Mouse (Mus musculus) gastrocnemius, postnatal 25 days (tissue): Measurements from ENCODE around the gene Itih1. TPM values are rescaled to one million over a fixed set of nuclear protein-coding genes. Genes with fewer than 3 reads are reported as not detected.

Experiments used
- DNase-seq: peaks from one replicate; pipeline ENCODE4 v3.0.0; 2022
- long read RNA-seq, 2 experiments: library from polyadenylated mRNA; stranded (forward); transcript quantifications; one replicate each; pipeline ENCODE4 v2.0.0; 2021
- total RNA-seq, 2 experiments: library from RNA; stranded (reverse); gene quantifications; 1 replicate in 1 of 2; 2 replicates in 1 of 2; pipeline ENCODE4 v1.2.3; 2021

Itih1 gene
- not detected for total RNA-seq
- long read RNA-seq, experiment 1 = 0 reads
- long read RNA-seq, experiment 2 = 0 reads

DNA sequence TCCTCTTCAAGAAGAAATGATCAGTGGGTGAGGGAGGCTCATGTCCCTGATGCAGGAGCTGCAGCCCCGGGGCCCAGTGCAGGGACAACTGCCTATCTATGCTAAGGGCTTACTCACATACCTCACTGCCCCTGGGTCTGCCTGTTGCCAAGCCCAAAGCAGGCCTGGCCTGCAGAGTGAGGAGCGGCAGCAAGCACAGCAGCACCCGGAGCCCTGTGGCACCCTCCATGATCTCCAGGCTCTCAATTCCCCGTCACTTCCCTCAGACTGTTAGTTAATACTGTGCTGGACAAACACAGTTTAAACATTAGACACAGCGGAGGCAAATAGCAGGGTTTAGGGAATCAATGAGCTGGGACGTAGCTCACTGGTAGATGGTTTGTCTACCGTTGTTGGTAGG lies at the start of gene Itih1:
Itih1 (minus strand) TSS at position 252 of the 400 bp plus-strand sequence.
- no peak for DNase-seq

DNA sequence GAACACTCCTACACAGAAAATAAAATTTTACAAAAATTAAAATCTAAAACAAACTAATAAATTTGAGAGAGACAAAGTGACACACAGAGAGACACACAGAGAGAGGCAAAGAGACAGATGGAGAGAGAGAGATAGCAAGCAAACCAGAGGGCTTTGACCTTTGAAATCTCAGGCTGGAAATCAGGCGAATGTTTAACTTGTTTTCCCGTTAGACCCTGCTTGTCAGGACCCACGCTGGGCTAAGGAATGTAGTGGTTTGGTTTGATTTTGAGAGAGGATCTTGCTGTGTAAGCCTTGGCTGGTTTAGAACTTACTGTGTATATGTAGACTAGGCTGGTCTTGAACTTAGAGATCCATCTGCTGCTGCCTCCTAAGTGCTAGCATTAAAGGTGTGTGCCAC lies 33.1 kb upstream of the Itih1 start:
- no peak for DNase-seq

DNA sequence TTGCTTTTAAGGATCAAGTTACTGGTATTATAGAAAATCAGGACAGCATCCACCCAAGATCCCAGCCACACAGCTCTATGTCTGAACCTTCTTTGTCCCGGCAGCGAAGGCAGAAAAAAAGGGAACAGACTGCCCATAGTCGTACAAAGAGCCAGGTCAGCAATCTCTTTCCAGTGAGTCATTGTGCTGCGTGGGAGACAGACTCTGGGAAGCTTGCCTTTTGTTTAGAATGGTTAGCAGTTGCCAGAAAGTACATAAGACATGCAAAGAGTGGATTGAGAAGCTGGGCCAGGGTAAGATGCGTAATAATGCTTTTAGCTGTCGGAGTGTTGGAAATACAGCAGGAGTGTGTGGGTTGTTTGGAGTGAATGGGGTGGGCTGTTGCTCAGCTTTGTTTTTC lies 31.1 kb upstream of the Itih1 start:
- peak; percentile 22 for DNase-seq

DNA sequence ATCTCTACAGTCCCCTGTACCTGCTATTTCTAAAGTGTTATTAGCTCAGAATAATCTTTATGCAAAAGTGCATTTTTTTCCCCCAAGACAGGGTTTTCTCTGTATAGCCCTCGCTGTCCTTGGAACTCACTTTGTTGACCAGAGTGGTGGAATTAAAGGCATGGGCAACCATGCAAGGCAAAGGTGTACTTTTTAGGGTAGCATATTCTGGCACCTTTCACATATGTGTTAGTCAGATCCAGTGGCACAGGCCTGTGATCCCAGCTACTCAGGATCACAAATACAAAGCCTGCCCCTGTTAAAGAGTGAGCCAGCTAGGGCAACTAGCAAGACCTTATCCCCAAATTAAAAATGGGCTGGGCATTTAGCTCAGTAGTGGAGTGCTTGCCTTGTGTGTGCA lies 17.3 kb upstream of the Itih1 start:
- no peak for DNase-seq

DNA sequence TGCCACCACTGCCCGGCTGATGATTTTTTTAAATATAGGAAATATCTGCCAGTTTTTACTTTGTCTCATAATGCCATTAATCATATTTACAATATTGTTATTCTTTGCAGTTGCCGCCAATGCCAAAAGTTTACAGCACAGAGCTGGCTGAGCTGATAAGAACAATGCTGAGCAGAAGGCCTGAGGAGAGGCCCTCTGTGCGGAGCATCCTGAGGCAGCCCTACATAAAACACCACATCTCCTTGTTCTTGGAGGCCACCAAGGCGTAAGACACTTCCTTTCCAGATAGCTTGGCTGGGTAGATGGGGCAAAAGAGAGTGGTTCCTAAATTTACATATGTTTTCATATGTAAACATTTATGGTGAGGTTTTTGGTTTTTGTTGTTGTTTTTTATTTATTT lies 15.9 kb upstream of the Itih1 start:
- DNase-seq = no peak

DNA sequence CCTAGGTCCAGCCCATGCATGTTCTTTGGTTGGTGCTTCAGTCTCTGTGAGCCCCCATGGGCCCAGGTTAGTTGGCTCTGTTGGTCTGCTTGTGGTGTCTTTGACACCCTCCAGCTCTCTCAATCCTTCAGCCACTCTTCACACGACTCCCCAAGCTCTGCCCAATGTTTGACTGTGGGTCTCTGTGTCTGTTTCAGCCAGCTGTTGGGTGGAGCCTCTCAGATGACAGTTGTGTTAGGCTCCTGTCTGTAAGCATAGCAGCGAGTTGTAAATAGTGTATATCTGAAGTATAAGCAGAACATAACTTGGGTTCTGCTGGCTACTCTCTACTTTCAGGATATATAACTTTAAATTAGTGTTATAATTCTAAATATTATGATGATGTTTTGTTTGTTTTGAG lies 15.4 kb upstream of the Itih1 start:
- DNase-seq = no peak

DNA sequence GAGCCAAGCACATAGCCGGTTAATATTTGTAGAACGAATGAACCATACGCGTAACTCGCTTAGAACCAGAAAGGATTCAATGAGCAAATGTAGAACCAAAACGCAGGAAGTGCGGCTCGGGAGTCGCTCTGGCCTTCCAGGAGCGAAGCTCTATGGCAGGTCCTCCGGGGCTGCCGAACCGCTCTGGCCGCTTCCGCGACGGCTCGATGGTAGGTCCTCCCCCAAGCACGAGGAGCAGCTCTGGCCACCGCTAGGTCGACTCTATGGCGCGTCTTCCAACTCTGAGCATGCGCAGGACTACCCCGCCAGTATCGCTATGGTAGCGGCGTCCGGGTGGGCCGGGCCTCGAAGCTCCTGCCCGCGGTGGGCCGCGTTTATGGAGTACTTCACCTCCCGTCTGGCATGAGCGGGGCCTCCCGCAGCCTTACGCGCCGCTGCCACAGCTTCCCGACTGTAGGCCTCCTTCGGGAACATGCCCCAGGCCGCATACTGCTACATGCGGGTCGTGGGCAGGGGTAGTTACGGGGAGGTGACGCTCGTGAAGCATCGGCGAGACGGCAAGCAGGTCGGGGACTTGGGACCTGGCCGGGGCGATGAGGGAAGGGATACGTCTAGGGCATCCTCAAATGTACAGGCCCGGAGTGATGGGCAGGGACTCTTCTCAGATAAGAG lies 8.2 kb upstream of the Itih1 start, which contains the start of gene Nek4:
Nek4 (plus strand) TSS at position 224 of the 672 bp plus-strand sequence.
- peak; percentile 97 for DNase-seq

DNA sequence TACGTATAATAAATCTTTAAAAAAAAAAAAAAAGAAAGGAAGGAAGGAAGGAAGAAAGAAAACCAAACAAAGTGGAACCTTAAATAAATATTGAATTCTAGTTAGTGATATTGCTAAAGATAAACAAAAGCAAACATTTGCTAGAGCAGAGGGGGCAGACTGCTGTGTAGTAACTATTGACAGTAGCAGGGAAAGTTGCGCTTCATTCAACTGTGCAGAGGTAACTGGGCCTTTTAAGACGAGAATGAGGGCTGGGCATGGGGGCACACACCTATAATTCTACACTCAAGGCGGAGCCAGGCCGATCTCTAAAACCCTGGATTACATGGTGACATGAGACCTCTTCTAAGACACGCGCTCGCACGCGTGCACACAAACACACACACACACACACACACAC lies 6.9 kb upstream of the Itih1 start:
- no peak for DNase-seq

DNA sequence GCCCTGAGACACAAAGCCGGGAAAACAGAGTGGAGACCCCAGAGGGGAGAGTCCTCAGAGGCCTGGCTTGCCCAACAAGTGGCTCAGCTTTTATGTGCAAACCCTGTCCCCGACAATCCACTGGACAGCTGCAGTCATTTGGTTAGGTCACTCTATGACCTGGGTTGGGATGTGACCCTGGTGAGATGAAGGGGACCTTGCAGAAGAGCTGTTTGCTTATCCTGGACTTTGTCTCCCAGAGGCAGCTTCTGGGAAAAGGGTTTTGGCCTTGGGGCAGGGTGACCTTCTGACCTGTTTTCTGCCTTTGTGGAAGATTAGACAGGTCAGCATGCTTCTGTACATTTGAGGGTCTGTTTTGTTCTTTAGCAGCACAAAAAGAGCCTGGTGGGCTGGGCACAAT lies 1.7 kb upstream of the Itih1 start:
- DNase-seq = no peak

DNA sequence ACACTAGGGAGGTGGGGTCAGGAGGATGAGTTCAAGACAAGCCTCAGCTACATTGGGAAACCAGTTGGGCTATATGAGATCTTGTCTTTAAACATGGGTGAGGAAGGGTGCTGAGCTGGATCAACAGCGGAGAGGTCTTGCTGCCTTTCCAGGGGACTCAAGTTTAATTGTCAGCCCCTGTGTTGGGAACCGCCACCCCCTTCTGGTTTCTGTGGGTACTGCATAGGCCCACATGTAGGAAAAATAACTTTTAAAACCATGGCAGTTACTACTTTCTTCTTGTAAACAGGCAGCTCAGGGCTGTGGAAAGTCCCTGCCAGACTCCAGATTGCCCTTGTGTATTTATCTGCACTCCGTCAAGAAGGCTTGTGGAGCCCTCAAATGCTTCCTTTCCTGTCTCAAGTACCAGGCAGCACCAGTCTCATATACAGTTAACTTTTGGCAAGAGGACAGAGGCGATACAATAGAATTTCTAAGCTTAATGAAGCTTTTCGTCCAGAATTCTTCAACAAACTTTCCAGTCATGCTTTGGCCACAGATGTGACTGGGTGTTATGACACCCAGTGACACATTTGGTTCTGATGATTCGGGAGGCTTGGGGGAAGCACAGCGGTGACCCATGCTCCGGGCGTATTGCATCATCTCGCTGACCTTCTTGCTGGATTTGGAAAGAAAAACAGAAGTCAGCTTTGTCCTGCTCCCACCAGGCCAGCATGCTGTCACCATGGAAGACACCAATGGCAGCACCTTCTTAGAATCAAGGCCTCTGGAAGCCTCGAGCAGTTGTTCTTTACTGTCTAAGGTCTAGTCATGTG lies 978 bp upstream of the Itih1 start:
- DNase-seq = no peak

DNA sequence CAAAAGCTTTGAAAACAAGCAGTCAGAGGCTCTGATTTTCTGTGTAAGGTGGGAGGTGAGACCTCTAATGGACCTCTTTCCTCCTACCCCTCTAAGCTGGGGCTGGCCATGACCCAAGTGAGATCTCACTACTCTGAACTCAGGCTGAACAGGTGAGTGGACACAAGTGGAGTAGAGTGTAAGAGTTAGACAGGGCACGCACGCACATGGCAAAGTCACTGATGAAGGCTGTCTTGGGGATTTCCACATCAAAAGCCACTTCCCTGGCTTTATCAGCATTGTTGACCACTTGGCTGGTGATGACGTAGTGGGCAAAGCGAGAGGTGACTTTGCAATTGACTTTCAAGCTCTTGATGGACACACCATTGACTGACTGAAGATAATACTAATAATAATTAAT lies 835 bp downstream of the Itih1 start:
- no peak for DNase-seq

DNA sequence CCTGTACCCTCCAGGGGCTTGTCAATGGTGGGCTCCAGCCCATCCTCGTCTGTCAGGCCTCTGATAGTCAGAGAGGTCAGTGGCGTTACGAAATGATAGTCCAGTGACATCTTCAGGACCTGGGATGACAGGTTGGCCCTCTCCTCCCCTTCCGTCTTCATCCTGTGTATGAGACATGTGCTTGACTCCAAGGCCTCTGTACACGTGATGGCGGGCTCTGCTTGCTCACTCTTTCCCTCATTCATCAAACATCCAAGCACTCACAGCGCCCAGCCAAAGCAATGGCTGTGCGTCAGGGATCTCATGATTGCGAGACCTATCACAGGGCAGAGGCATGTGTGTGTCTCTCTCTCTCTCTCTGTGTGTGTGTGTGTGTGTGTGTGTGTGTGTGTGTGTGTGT lies 9.7 kb downstream of the Itih1 start:
- DNase-seq = no peak

DNA sequence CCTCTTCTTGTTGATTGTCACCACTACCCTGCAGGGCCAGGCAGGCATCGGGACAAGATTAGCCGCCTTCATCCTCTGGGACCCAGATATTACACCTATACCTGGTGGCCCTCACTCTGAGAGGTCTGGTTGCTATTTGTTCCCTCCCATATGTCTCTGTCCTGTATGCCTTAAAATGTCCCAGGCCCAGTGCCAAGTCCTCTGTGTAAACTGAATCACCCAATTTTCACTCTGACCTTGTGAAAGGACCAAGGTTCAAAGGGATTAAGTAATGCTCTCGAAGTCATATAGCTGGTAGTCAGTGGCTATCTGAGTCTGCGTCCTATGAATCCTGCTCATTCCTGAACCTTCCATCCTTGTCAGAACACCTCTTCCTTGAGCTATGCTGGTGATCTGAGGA lies 12.7 kb downstream of the Itih1 start:
- no peak for DNase-seq

DNA sequence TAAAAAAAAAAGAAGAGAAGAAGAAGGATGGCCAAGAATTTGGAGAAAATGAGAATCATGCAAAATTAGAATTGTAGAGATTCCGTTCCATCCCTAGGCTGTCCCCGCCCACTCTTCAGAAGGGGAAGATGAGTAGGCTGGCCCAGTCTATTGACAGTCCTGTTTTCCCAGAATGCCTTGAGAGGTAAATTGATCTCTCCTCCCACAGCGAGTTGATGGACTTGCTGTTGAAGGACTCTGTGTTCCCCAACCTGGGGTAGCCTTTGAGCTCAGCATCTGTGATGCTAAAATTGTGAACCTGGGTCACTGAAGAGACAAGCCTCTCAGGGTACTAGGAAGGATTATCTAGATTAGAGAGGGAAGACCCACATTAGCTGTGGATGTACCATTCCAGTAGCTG lies 17.6 kb downstream of the Itih1 start:
- DNase-seq = no peak

DNA sequence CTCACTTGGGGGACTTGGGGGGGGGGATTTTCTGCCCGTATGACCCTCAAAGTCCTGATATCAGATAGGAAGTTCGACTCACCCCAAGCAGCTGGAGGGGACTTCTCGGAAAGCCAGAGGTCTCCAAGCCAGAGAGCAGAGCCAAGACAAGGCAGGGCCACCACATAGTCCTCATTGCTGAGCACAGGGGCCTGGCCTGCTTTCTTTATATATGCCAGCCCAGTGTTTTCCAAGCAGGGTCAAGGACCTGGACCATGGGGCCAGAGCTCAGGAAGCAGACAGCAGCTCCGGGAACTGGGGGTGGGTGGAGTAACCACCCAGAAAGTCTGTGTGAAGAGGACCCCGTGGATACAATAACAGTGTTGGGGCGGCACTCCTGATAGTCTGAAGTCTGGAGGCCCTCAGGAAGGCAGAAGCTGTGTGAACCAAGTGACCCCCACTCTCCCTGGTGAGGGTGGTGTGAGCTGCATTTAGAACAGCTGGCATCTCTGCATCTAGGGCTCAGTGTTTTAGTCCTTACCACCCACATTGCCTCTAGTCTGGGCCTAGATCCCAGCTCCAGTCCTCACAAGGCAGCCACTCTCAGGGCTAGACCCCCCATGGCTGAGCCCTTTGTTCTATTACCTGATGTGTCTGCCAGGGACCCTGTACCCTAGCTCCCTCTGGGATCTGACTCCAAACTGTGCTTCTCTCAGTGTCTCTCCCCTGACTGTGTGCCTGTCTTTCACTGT lies 19.5 kb downstream of the Itih1 start, which contains the start of gene Itih3:
Itih3 (minus strand) TSS at position 386 of the 731 bp plus-strand sequence.
- no peak for DNase-seq

DNA sequence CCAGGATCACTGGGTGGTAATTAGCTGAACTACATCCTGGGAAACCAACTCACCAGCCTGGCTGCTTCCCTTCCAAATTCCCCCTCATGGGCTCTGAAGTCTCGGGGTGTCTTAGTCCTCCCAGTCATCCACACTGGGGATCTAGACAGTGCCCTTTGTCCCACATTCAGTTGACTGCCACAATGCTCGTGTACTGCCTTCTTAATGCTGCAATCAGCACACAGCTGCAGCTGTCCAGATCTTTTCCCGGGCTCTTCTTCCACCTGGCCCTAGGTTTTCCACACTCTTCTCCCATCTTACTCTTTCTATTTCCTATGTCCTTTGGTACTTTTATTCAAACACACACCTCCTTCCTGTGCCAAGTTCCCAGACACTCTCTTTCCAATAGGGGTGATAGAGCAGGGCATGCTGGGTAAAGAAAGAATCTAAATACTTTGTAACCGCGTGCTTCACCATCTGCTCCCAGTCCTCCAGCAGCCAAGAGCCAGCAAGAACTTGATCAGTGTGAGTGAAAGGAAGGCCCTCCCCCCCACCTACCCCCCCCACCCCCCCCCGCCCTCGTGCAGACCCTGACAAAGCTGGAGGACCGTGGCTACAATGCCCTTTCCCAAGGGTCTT lies 20.9 kb downstream of the Itih1 start:
- no peak for DNase-seq

DNA sequence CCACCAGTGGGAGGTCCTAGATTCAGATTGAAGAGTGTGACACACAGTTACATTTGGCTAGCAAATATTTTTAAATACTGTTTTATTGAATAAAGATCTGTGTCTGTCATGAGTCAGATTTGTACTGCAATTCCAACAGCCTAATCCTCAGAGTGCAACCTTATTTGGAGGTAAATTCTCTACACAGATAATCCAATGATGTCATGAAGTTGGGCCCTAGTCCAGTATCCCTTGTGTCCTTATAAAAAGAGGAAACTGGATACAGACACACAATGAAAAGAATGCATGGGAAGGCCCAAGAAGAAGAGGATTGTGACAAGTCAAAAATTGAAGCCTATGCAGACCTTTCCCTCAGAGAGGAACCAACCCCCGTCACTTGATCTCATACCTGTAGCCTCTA lies 26.6 kb downstream of the Itih1 start:
- DNase-seq = no peak

DNA sequence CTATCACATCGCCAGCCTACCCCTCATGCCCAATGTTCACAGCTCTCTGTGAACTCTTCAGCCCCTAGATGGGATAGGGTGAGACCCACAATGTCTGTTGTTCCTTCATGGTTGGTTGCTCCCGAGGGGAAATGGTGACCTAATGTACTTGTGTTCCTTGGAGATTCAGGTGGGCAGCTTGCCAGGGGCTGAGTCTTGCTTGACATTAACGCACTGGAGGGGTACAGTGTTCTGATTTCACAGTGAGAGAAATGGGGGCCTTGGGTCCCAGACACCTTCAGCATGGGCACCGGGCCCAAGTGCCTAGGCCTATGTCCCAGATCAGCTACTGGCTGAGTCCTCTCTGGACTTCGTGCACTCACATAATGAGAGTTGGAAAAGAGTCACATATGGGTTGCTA lies 29.7 kb downstream of the Itih1 start:
- DNase-seq = no peak

DNA sequence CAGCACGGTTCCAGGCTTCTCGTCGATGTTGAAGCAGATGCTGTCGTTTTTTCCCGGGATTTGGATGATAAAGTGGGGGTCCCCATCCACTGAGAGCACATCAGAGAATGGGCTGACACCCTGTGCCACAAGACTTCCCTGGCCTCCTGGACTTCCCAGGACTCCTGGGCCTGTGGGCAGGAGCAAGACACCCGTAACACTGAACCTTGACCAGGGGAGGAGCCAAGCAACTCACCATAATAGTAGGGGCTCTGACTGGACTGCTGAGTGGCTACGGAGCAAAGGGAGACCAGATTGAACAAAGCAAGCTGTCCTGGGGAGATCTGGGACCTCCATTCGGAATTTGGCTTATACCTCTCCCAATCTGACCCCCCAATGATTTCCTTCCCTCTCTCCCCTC lies 30.4 kb downstream of the Itih1 start:
- DNase-seq = no peak

DNA sequence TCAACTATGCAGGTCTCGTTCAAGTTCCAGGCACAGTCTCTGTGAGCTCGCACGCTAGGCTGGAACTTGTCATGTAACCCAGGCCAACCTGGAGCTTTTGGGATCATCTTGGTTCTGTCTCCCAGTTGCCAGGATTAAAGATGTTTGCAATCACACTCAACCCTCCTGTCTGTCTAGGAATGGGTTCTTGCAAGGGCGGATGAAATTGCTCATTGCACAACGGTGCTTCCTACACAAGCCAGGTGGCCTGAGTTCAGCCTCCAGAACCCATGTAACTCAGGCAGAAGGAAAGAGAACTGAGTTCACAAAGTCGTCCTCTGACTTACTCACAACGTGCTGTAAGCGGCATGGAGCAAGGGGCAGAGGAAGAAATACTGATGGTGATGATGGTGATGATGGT lies 31.9 kb downstream of the Itih1 start:
- no peak for DNase-seq

DNA sequence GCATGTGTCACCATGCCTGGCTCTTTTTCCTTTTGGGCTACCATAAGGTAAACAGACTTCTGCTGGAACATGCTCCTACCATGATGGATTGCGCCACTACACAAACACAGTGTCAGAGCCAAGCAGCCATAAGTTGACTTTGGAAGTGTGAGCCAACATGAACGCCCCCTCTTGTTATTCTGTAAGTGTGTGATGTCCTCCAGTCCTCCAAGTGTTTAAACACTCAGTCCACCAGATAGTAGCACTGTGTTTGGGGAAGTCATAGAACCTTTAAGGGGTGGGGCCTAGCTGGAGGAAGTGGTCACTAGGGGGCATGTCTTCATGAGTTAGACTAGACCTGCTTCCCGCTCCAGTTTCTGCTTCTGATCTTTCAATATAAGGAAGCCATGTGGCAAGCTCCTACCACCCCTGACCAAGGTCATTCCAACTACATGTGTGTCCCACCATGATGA lies 35.2 kb downstream of the Itih1 start:
- no peak for DNase-seq

DNA sequence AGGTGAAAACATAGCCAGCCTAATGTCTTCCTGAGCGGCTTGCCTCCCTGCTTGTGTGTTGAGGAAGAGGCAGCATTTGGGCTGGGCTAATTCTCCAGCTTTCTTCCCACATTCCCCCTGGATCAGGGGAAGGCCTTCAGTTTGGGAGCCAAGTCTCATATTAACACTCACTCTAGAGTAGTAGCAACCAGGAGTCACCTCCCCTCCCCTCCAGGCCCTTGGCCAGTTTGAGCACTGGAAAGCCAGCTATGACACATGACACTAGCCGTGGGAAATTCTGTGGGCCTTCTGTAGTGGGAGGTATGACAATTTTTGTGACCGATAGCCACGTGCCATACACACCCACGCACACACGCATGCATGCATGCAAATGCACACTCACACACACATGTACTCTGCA lies 37.1 kb downstream of the Itih1 start:
- DNase-seq = no peak

DNA sequence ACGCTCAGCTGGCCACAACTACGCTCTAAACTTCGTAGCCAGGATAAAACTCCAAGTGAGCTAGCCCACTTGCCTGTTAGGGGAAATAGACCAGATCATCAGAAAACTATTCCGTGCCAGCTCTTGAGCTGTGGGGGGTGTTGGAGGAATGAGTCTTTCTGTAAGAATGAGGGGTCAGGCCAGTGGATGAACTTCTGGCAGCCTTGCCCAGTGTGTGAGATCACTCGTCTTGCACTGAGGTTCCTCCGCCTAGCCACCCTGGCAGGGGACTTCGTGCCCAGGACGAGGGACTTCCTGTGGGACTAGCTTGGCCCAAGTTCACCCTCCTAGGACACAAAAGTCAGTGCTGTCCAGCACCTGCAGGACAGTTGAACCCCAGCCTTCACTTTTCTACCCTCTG lies 38.8 kb downstream of the Itih1 start:
- no peak for DNase-seq
